Mouse (Mus musculus) small intestine, adult 2 months (tissue): ENCODE measurements at regions not wholly inside any gene's neighbourhood (a gene's known extent, or its start where the extent isn't known, plus 50 kb on each side); places are given as distances from the start of the nearest gene placed in this dataset.

Source experiments
- CTCF ChIP-seq: fragments of 200-500 bp; IDR thresholded peaks from 2 replicates; pipeline ENCODE4 v1.5.1; 2012; ENCODE audit warnings: low read depth, mild to moderate bottlenecking, control low read depth, inconsistent platforms, low read length, moderate library complexity, mixed read lengths; ENCODE audit not compliant: insufficient replicate concordance, insufficient read length; ENCODE audit errors: extremely low read depth
- POLR2A ChIP-seq: fragments of 200-500 bp; IDR thresholded peaks from 2 replicates; pipeline ENCODE4 v1.6.1; 2012; ENCODE audit warnings: low read depth, mild to moderate bottlenecking, control low read depth, inconsistent platforms, low read length, moderate library complexity

GRCm38 (mm10) chr10:46047591-46047990 lies 470.0 kb downstream of the Hace1 start:
- no peak for TF ChIP-seq CTCF
- TF ChIP-seq POLR2A = no peak
